Mouse (Mus musculus) mouse trophoblast stem cell (cell line): ENCODE measurements around the gene Uckl1.

ENCODE experiments used
- in situ Hi-C, 2 experiments: fragments of 300-500 bp; cut with MseI, MboI; formaldehyde crosslinking; loops; 2 replicates in 1 of 2; 3 replicates in 1 of 2; pipeline ENCODE4 v1.15.1; 2025

Gene Uckl1

DNA sequence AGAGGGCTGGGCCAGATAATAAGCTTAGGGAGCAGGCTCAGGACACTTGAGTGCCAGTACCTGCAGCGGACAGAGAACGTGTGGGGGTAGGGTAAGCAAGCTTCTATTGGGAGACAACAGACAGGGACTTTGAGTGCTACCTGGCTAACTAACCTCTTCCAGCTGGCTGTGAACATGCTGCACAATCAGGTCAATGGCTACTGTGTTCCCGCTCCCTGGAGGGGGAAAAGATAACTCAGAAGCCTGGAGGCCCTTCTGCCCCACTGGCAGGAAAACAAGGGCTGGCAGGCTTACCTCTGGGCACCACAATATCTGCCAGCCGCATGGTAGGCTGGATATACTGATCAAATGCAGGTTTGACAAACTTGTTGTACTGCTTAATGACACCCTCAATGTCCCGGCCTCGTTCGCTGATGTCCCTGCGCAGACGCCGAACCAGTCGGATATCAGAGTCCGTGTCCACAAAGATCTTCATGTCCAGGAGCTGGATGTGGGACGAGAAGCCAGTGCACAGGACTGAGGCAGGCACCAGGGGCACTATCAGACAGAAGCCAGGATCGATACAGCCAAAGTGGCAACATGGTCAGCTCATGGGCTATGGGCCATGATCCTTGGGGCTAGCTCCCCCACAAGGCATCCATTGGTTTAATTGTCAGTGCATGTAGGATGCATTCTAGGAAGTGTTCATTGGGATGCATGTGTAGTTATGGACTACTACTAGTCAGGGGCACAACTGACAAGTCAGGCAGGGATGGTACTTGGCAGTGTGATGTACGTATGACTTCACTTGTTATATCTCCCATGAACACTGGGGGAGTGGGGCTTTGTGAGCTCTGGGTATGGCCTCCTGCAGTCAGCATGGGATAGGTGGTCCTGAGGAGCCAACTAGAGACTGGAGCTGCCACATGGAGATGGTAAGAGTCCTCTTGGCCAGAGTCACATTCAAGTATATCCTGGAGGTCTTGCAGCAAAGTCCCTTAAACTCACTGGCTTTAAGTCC lies 11.5 kb downstream of the Uckl1 start:
- in situ Hi-C loops, result no loop called here

DNA sequence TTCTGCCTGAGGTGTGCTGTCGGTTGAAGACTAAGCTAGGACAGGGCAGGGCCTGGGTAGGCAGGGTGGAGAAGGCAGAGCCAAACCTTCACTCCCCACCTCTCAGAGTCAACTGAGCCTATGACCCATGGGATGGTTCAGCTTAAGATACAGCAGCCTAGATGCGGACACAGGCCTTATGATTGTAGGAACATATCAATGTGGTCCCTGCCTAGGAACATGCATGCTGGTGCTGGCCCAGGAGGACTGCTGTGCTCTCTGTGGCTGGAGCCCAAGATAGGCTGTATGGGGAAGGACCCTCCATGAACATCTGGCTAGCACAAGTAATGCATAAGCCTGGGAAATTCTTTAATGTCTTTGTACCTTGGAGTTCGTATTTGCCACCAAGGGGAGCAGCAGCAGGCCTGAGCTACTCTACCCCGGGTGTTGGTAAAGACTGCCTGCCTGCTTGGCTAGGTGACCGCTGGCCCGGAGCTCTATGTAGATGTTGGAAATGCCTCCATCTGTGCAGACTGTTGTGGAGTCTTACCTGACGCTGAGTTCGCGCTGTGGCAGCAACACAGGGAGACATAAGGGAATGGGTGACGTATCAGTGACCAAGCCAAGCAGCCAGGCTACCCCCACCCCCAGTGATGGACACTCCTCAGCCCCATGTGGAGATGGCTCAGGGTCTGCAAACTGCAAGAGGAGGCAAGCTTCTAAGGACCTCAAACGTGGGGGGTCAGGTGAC lies 12.6 kb downstream of the Uckl1 start:
- in situ Hi-C loops, result no loop called here

DNA sequence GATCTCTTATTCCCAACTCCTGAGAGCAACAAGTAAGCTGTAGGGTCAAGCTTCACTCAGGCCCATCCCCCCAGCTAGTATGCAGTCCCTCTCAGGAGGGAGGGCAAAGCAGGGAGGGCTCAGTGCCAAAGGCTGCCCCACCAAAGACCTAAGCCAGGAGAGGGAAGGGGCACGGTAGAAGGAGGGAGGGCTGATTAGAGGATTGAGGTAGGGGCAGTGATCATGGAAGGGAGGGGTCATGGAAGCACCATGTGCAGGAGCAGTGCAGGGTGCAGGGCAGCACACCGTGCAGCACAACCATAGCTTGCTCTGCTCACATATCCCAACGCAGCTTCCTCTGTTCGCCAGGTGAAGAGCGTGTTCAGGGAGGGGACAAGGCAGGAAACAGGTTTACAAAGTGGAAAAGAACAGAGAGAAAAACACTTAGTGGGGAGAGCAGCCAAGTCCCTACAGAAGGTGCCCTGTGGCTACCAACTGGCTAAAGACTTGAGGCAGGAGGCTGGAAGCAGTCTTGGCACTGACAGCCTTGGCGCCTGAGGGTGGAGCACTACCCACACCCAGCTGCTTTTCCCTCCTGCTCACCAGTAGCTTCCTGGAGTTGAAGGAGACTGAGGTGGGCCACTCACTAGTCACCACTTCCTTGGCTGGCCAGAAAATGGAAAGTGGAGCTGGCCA lies 13.6 kb downstream of the Uckl1 start:
- in situ Hi-C loops, result no loop called here

DNA sequence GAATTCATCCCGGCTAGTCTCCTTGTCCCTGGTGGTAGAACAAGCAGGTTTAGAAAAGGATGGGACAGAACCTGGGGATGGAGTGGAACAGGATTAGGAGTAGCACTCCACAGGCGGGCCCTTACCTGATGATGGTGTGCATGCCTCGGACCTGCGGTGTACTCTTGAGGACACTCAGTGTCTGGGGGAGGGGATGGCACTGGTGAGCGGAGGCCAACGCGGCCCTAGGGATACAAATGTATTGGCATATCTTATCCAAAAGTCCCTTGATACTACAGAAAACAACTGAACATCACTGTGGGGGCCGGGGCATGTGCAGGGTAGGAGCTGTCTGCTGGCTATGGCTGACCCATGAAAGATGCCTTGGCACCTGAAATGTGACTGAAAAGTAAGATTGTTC lies 14.3 kb downstream of the Uckl1 start:
- in situ Hi-C loops, result no loop called here

DNA sequence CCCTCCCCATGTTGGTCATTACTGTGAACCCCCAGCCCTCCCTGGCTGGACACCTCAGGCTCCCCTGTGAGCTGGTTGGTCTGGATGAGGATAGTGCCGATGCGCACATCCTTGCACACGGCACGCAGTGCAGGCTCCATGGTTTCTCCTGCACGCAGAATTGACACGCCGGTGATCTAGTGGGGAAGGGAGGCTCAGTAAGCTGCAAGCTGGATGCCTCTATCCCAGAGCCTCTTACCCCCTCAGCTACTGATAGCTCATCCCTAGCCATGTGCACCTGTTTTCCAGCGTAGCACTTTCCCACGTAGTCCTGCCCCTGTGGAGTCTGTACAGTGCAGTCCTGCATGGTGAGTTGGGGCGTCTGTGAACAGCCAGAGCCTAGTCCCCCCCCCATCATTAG lies 14.8 kb downstream of the Uckl1 start:
- in situ Hi-C loops, result no loop called here

DNA sequence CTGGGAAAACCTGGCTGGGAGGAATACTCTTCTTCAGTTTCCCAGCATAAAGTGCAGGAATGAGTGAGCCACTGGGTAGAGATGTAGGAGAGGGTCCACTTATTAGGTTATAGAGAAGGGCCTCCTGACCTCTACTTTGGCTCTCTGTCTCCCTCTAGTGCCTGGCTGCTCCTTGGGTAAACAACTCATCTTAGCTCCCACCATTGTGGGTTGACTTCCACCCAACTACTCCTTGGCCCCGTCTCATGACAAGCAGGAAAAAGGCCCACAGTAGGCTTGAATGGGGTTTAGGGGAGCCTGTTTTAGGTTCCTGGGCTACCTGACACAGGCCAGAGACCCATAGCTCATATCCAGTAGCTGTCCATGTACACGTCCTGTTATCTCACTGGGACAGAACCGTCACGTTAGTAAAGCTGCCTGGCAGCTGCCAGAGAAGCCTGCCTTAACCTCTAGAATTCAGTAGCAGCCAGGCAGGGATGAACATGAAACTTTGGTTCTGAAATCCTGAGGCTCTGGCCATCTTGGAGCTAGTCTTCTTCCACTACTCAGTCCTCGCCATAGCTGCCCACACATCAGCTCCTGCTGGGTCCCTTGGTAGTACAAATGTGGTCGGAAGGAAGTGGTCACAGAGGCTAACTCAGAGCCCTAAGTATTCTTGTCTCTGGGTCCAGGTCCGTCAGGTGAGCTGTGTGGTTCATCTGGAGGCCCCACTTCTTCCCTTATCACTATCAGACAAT lies 16.3 kb downstream of the Uckl1 start:
- in situ Hi-C loops, result no loop called here

DNA sequence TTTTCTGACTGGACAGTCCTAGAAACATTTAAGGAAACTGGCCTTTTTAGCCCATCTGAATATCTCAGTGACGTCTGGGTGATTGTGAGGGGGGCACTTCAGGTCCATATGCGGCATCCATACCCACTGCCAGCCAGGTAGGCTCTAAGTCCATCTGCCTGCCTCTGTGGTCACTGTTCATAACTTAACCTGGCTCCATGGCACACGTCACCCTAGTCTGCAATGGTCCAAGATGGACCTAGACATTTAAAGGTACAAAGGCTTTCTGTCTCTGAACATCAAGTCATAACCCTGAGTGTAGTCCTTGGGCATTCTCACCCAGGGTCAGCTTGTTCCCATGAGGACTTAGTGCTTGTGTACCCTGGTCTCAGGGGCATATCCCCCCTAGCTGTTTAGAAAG lies 17.4 kb downstream of the Uckl1 start:
- in situ Hi-C loops, result no loop called here

DNA sequence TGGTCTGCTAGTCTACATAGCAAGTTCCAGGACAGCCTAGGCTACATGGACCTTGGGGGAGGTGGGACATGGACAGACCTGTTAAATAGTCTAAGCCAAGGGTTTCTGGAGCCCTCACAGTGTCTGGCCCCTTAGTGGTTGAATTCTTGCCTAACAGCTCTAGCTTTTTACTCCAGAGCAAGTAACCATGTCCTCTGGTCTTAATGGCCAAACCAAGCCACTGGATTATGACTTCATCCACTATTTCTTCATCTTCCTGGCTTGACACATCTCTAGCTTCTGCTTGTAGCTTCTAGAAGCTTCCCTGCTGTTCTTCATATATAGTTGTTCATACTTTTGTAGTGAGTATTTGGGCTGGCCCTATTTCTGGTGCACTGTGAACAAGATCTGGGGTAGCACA lies 30.9 kb downstream of the Uckl1 start:
- in situ Hi-C loops, result no loop called here

DNA sequence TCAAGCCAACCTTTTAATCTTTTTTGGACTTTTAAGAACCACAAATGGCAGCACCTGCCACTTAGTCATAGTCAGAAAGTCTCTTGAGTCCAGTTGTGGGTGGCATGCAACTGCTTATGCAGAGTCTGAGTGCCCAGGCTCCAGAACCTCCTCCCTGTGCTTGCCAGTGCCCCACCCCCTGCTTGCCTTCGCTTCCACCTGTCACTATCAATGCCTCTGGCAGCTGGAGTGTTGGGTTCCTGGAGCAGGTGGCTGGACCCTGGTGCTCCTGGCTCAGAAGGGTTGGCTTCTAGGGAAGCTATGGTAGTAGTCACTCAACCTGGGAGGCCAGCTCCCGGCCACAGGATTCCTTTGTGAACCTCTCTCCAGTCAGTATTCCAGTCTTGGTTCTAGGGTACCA lies 34.5 kb downstream of the Uckl1 start:
- in situ Hi-C loops, result no loop called here

DNA sequence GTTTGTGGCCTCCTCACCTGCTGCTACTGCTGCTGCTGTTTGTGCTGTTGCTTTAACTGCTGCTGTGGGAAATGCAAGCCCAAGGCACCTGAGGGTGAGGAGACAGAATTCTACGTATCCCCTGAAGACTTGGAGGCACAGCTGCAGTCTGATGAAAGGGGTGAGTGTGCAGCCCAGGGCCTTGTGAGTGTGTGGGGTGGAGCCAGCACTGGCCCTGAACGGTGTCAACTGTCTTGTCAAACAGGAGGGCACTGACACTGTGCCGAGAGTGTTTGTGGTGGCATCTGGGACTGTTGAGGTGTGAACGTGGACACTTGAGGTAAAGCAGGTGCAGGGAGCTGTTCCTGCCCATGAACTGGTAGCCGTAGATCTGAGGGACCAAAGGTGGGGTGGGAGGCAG lies 36.0 kb downstream of the Uckl1 start:
- in situ Hi-C loops, result no loop called here

DNA sequence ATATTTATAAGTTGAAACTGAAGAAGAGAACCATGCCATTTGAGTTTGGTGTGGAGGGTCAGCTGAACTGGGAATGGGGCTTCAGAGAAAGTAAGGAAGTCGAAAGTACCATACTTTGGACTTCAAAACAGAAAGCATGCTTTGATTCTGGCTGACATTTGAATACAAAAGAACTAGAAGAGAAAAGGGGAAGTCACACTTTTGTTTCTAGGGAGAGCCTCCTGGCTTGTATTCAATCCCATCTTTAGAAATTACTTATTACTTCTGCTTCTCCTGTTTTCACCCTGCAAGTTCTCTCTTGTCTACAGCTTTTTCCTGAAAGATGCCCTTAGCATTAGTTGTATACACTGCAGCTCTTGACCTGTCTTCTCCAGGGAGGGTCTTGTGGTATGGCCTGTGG lies 36.5 kb downstream of the Uckl1 start:
- in situ Hi-C loops, result no loop called here

DNA sequence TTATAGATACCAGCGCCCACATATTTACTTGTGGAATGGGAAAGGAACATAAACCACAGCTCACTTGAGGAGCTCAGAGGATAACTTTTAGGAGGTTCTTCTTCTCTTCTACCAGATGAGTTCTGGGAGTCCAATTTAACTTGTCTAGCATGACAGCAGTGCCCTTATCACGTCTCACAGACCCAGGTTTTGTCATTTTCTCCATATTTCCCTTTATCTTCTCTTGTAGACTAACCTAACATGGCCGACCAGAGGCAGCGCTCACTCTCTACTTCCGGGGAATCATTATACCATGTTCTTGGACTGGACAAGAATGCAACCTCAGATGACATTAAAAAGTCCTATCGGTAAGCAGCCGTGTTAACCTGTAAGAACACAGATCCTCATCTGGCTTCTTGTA lies 38.5 kb downstream of the Uckl1 start:
- in situ Hi-C loops, result no loop called here

DNA sequence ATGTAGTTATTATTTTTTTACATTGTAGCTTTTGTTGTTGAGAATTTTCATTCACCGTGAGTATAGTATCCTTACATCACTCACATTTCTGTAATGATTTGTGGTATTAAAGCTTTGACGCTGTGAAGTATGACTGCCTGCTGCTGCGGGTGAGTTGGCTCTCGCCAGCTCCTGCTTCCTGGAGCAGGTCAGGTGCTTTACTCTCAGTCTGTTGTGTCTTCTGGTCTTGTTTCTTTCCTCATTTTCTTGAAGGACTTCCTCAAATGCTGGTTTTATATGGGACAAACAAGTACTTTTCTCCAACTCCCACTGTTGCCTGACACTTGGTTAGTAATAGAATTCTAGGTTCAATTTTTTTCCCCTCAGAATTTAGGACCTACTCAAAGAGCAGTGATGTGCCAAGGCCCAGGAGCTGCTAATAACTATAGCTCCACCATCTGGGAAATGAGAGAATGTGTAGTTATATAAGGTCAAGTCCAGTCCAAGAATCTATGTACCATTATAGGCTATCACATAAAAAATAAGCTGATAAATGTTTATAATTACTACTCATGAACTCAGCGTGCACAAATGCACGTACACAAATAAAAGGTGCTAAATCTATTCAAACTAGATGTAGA lies 42.8 kb downstream of the Uckl1 start:
- in situ Hi-C loops, result no loop called here

DNA sequence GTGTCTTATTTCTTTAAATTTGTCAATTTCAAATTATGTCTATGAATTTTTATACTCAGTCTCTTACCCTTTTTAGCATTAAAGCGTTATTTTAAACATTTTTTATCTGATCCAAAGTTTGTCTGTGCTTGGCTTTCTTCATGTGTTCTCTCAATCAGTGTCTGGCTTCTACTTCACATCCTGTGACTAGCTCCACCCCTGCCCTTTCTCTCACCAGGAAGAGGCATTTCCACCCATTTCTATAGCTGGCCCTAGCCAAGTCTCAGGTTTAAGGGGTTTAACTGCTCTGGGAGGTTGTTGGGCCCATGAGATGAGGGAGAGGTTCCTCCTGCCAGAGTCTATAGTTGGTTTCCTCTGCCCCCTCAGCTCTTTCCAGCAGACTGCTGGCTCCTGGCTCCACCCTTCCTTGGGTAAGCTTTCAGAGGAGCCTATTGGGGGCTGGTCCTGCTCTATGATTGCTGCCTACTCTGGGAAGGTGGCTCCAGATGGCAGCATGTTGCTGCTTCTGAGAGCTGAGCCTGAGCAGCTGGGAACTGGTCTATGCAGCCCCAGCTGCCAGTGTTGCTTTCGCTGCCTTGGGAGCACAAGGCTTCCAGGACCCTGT lies 47.1 kb downstream of the Uckl1 start:
- in situ Hi-C loops, result no loop called here

DNA sequence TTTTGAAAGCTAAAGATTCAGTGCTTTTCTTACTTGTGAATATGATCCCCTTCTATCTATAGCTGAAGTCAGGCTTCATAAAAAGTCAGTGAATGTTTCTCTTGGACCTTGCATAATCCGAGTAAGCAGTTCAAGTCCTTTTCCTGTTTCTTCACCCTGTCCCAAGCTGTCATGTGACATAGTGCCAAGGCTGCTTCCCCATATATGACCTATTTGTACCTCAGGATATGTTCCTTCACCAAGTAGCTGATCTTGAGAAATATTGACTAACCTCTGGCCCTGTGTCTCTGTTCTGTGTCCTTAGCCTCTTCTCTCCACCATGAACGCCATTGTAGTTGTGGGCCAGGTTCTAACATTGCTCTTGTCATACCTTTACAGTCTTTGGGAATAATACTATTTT lies 48.3 kb downstream of the Uckl1 start:
- in situ Hi-C loops, result no loop called here

DNA sequence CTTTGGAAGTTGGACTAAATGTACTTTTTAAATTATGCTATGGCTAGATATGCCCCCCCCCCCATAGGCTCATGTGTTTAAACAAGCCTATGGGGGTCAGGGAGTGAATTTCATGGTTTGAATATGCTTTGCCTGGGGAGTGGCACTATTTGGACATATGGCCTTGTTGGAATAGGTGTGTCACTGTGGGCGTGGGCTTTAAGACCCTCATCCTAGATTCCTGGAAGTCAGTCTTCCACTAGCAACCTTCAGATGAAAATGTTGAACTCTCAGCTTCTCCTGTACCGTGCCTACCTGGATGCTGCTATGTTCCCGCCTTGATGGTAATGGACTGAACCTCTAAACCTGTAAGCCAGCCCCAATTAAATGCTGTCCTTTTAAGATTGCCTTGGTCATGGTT lies 52.1 kb downstream of the Uckl1 start:
- in situ Hi-C loops, result no loop called here

DNA sequence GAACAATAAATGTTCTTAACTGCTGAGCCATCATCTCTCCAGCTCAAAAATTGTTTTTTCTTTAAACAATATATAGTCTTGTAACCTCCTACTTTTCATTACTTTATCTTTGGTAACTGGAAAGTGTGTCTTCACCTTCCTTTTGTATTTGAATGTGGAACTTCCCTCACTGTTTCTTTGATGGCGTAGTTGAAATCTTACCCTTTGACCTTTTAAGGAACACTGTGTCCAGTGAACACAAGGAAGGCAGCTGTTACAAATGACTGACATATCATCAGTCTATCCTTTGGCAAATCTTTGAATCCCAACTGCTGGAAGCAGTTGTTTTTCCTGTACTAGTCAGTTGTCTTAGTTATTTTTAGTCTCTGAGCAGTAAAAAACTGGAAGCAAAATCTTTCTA lies 55.6 kb downstream of the Uckl1 start:
- in situ Hi-C loops, result no loop called here

DNA sequence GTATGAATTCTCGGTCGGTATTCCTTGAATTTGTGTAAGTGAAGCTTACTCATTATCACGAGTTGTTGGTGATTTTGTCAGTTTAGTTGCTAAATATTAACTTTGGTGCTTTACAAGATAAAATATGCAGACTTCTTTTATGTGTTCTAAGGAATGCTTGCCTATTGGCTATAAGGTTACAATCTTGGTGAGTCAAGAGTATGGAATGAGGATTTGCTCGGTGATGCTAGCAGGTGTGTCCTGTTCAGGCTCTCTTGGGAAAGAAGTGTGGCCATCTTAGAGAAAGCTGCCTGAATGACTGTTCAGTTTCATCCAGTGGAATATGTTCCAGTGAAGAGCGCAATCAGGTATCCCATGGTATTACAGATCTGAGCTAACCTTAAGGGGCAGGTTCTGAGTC lies 59.2 kb downstream of the Uckl1 start:
- in situ Hi-C loops, result no loop called here

DNA sequence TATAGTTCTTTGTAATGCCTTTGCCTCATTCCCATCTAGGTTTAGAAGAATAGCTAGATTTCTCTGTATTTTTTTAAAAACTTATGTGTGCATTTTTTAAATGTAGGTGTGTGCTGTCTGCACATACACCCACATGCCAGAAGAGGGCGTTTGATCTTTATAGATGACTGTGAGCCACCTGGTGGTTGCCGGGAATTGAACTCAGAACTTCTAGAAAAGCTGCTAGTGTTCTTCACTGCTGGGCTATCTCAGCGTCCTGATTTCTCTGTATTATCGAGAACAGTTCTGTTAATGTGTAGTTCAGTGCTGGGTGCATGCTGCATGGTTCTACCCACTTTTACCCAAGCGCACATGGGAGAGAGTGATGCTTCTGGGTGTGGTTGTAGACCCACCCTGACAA lies 61.9 kb downstream of the Uckl1 start:
- in situ Hi-C loops, result no loop called here

DNA sequence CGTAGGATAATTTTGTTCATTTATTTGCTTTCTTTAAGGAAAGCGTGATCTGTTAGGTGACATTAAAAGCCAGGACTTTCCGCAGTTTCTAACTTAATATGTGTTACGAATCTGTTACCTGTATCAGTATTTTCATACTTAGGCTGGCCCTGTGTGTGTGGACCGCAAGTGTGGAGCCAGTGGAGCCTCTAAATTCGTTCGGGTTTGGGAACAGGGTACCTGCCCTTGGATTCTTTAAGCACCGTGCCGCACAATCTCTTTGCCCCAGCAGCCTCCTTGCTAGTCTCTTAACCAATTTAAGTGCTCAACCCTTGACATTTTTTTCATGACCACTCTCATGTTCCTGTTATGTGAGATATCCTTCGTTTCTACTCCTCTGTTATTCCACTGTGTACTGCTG lies 63.2 kb downstream of the Uckl1 start:
- in situ Hi-C loops, result no loop called here

DNA sequence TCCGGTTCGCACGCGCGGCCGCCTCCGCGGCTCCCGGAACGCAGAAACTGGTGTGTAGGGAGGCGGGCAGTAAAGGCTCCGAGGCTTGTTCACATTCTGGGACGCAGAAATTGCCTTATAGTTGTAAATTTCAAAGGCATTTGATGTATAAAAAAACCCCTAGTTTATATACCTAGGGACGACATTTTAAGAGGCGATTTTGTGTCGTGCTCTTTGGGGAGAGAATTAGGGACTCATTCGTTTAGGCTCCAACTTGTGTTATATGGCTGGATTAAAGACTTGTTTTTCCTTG lies 63.8 kb downstream of the Uckl1 start:
- in situ Hi-C loops, result no loop called here
